Mouse (Mus musculus) frontal cortex, adult (tissue): Measurements from ENCODE around the gene Psme2.

Source experiments
- ATAC-seq: cut with Nextera tagmentation; 2 replicates; pipeline ENCODE4 v1.9.2; 2017; ENCODE audit warnings: mild to moderate bottlenecking, moderate library complexity, mixed read lengths; ENCODE audit not compliant: low TSS enrichment

Psme2 gene

DNA sequence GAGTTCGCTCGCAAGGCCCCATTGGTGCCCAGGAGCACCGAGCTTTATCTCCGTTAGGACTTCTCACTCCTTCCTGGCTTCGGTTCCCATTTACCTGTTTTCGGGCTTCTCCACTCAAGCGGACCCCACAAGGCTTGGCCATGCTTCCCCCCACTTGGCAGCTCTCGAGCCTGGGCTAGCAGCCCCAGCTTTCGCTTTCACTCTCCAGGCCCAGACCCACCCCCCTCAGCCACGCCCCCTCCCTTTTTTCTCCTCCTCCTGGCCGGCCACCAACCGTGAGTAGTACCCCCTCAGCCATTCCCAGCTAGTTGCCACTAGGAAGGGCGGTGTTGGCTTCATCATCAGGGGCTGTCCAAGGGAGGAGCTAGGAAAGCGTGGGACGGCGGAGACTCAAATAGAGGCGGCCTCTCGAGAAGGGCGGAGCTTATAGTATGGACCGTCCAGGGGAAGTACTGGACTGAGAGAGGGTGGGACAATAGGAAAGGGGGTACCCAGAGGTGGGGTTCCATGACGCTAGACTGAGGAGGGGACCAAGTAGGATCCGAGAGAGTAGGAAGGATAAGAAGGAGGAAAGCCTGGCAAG is at the start of gene Psme2:
Psme2 (minus strand) TSS at position 366 of the 583 bp plus-strand sequence.
- ATAC-seq, result peak; percentile 88

- ATAC-seq, result no peak
Measured at GRCm38 (mm10) chr14:55637795-55638194, 46.9 kb upstream of the Psme2 start, which contains the start of gene Gm49378. Gene Gm49378 (minus strand): TSS chr14:55637895.

DNA sequence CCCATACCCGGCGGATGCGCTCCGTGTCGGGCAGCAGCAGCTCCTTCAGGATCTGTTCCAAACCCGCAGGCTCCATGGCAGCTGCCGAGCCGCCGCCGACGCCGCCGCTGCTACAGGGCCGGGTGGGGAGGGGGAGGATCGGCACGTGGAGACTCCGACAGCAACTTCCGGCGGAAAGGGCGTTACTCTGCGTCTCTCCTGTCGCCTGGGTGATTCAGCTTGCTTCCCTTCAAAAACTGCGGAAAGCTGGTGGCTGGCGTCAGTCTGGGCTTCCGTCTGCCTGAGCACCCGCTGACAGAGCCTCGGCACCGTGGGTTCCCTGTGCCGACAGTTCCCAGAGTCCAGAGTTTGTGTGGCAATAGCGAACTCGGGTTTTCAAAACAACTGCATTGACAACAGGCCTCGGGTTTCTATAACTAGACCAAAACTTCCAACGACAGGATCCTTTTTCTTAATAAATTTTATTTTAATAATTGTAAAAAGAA is 44.7 kb upstream of the Psme2 start, which contains the start of gene Ipo4:
Ipo4 (minus strand) TSS at position 435 of the 485 bp plus-strand sequence.
- peak; percentile 97 for ATAC-seq

DNA sequence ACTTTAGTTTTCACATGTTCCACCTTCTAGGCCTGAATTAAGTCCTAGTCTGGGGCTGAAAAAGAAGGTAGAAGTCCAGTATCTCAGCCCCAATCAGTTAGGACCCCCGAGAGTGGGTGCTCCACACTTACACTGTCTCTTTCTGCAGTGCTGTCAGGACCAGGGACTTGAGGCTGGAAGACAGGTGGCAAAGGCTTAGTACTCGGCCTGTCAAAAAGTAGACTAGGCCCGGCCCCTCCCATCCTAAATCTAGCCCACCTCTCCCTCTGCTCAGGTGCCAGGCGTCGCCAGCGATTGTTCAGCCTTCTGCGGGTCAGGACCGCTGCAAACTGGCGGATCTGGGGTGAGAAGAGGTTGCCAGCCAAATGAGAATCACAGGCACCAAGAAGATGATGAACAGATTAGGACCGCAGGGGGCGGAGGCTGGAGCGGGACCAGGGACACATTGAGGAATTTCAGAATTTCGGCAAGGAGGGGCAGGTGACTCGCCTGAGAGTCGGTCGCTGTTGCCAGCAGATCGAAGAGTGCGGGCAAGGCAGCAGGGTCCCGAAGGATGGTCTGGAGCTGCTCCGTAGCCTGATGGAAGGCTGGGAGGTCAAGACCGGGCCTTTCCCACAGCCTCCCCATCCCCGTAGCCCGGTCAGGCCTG is 44.1 kb upstream of the Psme2 start:
- ATAC-seq, result peak; percentile 45

DNA sequence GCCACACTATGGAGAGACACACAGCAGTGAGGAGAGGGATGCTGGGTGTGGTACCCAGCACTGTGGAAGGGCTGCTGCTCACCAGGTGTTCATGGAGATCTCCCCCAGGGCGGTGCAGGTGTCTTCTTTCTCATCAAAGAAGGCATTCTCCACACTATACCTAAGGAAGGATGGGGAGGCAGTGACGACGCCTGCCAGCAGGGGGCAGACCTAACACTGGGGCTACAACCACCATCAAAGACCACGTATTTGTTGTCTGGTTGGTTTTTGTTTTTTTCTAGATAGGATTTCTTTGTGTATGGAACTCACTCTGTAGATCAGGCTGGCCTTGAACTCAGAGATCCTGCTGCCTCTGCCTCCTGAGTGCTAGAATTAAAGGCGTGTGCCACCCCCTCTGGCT is 38.4 kb upstream of the Psme2 start:
- no peak for ATAC-seq

GRCm38 (mm10) chr14:55628077-55628827 is 37.3 kb upstream of the Psme2 start:
- ATAC-seq, result no peak

- no peak for ATAC-seq
Measured at GRCm38 (mm10) chr14:55618486-55619195, 27.7 kb upstream of the Psme2 start.

- peak; percentile 72; the same call in 1 of the 2 replicates for ATAC-seq
Measured at GRCm38 (mm10) chr14:55617822-55618221, 26.9 kb upstream of the Psme2 start, which contains the start of gene Rec8. Gene Rec8 (plus strand): TSS chr14:55618037.

DNA sequence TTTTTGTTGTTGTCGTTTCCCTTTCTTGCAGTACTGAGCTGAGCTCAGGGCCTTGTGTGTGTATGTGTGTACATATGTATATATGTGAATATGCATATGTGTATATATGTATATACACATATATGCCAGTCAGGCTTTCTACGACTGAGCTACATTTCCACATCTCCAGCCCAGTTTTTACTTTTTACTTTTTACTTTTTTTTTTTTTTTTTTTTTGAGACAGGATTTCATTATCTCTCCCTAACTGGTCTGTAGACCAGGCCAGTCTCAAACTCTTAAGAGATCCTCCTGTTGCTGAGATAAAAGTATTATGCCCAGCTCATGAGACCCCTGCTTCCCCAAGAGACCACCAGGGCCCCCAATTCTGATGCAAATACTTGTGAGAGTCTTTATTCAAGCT is 25.9 kb upstream of the Psme2 start:
- ATAC-seq, result no peak

DNA sequence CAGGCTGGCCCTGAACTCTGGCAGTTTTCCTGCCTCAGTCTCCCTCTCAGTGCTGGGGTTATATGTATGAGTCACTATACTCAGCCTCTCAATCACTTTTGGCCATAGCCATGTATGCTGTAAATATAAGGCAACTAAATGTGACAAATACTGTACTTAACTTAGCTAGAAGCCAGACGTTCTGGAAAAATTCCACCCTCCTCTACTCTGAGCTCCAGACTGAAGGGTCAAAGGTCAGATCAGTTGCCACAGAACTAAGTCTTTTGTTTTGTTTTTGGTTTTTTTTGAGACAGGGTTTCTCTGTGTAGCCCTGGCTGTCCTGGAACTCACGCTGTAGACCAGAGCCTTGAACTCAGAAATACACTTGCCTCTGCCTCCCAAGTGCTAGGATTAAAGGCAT is 25.0 kb upstream of the Psme2 start:
- no peak for ATAC-seq

GRCm38 (mm10) chr14:55614565-55615178 is 23.8 kb upstream of the Psme2 start:
- no peak for ATAC-seq

GRCm38 (mm10) chr14:55613346-55613745 is 22.4 kb upstream of the Psme2 start:
- no peak for ATAC-seq

DNA sequence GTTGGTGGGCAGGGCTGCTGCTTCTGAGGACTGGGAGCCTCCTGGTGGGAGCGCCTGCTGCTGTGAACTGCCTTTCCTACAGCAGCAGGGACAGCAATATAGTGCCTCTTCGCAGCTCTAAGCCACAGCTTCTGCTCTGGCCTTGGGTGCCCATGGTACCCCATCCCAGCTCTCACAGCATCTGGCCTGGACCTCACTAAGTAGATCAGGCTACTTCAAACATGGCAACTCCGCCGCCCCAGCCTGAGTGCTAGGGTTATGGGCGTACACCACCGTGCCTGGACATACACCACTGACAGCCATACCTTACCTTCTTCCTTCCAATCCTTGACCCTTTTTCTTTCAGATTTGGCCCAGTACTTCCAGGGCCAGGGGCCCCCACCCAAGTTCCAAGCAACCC is 17.4 kb upstream of the Psme2 start:
- no peak for ATAC-seq

DNA sequence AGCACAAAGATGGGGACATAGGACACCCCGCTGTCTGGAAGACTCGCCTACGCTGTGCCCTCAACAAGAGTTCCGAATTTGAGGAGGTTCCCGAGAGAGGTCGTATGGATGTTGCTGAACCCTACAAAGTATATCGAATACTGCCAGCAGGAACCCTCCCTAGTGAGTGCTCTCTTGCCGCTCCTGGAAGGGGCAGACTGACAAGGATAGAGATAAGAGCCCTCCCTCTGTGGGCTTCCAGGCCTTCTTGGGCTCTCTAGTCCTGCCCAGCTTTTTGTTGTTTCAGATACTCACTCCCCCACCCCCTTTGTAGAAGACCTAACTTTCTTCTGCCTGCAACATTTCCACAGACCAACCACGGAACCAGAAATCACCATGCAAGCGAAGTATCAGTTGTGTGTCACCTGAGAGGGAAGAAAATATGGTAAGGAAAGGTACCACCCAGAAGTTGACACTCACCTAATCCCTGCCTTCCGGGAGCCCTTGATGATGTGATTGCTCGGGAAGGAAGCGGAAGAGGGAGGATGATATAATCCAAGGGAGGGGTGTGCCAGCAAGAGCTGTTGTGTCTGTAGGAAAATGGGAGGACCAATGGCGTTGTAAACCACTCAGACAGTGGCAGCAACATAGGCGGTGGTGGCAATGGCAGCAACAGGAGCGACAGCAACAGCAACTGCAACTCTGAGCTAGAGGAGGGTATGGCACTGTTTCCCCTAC is 15.0 kb upstream of the Psme2 start:
- ATAC-seq, result no peak

DNA sequence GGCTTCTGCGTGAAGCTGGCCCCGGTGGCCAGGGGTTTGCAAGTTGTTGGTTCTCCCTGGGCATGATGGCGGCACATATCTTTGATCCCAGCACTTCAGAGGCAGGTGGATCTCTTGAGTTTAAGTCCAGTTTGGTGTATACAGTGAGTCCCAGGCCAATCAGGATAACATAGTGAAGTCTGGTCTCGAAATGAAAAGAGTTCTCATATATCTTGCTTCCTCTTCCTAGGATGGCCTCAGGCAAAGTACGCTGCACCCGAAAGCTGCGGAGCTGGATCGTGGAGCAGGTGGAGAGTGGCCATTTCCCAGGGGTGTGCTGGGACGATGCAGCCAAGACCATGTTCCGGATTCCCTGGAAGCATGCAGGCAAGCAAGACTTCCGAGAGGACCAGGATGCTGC is 13.9 kb upstream of the Psme2 start:
- no peak for ATAC-seq

DNA sequence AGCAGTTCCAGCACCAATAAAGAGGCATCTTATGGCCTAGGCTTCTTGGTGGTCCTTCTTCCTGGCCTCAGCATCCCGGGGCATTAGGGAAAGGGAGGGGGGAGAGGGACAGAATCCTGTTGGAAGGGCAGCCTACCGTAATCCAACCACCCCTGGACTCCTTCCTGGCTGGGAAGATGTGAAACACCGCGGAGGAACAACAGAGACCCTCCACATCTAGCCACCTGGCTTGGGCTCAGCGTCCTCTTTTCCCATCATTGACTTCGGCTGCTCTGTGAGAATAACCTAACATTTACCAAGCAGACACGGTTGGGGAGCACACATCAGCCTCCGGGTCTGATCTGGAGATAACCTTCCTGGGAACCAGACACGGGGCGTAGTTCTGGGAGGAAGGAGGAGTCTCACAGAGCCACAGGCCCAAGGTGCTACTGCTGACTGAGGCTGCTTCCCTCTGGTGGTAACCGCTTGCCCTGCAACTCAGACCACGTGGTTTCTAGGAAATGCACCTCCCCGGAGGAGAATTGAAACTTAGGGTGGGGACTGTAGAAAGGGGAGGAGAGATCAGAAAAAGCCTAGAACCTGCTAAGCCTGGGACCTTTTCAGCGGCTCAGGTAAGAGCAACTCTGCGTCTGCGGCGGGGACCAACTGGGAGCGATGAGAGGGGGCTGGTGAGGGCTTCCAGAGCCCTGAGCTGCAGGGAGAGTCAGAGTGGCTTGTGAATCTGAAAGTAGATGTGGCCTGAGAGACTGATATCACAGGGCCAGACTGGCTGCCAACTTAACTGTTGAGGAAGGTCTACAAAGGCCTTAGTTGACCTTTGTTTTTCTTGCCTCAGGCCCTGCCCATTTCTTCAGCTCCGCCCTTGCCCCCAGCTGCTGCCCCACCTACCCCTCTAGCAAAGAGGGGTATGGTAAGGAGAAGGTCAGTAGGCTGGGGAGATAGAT is 13.0 kb upstream of the Psme2 start:
- peak; percentile 96 for ATAC-seq

GRCm38 (mm10) chr14:55603271-55603632 is 12.3 kb upstream of the Psme2 start, which contains the start of gene Irf9:
Gene Irf9 (plus strand): TSS chr14:55603571.
- no peak for ATAC-seq

GRCm38 (mm10) chr14:55598521-55599390 is 7.8 kb upstream of the Psme2 start:
- ATAC-seq, result no peak
